39 mouse cellular contexts compared by ENCODE assay signal in genomic region chr17:57153006-57153405, GRCm38 (mm10). TPM values are rescaled to one million over a fixed set of nuclear protein-coding genes. Genes with fewer than 3 reads are reported as not detected.
"Had no signal": no experiment of that assay in that cellular context is flagged by ENCODE, and none has a peak within 500 bp of the region (broad histone marks: within the 10 kb centered on the region; RNA-seq: fewer than 3 reads in every experiment).

No protein-coding gene starts in this region.

- H3K27ac ChIP-seq: gastrocnemius, adult 2 months; heart, embryonic 10.5 days; heart, embryonic 13.5 days; heart, embryonic 15.5 days; hindbrain, embryonic 13.5 days; intestine, embryonic 15.5 days; kidney, embryonic 15.5 days; kidney, postnatal 0 days; left cerebral cortex, adult 2 months; limb, embryonic 10.5 days; limb, embryonic 12.5 days; liver, embryonic 13.5 days; liver, embryonic 15.5 days had no signal

- H3K36me3 ChIP-seq: heart, embryonic 10.5 days; heart, embryonic 13.5 days; heart, embryonic 15.5 days; hindbrain, embryonic 13.5 days; intestine, embryonic 15.5 days; kidney, embryonic 15.5 days; limb, embryonic 10.5 days; limb, embryonic 12.5 days; liver, embryonic 13.5 days; liver, embryonic 15.5 days had no signal

- H3K9me3 ChIP-seq: heart, embryonic 15.5 days; hindbrain, embryonic 13.5 days; intestine, embryonic 15.5 days; kidney, embryonic 15.5 days; limb, embryonic 10.5 days; limb, embryonic 12.5 days; liver, embryonic 15.5 days had no signal

- H3K4me1 ChIP-seq: liver, embryonic 15.5 days had no signal

- H3K4me3 ChIP-seq: gastrocnemius, adult 2 months; heart, embryonic 10.5 days; heart, embryonic 13.5 days; heart, embryonic 15.5 days; hindbrain, embryonic 13.5 days; intestine, embryonic 15.5 days; kidney, embryonic 15.5 days; left cerebral cortex, adult 2 months; limb, embryonic 10.5 days; limb, embryonic 12.5 days; liver, embryonic 13.5 days; liver, embryonic 15.5 days had no signal

- DNase-seq: gastrocnemius, adult 2 months; gastrocnemius, postnatal 10 days; gastrocnemius, postnatal 25 days; heart, adult 18-20 months; heart, postnatal 14 days; heart, postnatal 36 days; kidney, adult 18-20 months; kidney, adult 8-10 months; kidney, postnatal 14 days; kidney, postnatal 36 days; layer of hippocampus, adult 9-11 months; liver; liver, embryonic 13.5 days had no signal

- H3K9ac ChIP-seq: heart, embryonic 13.5 days; heart, embryonic 15.5 days; hindbrain, embryonic 13.5 days; intestine, embryonic 15.5 days; kidney, embryonic 15.5 days; limb, embryonic 12.5 days; liver, embryonic 13.5 days; liver, embryonic 15.5 days had no signal

- H3K4me2 ChIP-seq: heart, embryonic 13.5 days; heart, embryonic 15.5 days; hindbrain, embryonic 13.5 days; intestine, embryonic 15.5 days; kidney, embryonic 15.5 days; limb, embryonic 12.5 days; liver, embryonic 11.5 days; liver, embryonic 13.5 days; liver, embryonic 15.5 days had no signal

- ATAC-seq: hindbrain, embryonic 16.5 days; inflammation-experienced regulatory T-cells, adult 6 months; intestine, embryonic 15.5 days; intestine, postnatal 0 days had no signal

RNA-seq across cellular contexts. Expression of gene Cd70, which starts 3.4 kb away (rescaled TPM):
- total RNA-seq: gastrocnemius, adult 2 months; gastrocnemius, postnatal 10 days; gastrocnemius, postnatal 25 days; gastrocnemius, postnatal 4 days; heart, adult 18-20 months; heart, adult 8-10 months; heart, postnatal 14 days; heart, postnatal 36 days; hematopoietic stem cell, adult 5-6 weeks; left cerebral cortex, postnatal 14 days had no signal
- polyA plus RNA-seq: heart, embryonic 10.5 days; heart, embryonic 13.5 days; heart, embryonic 15.5 days; heart, postnatal 0 days; intestine, postnatal 0 days; kidney, postnatal 0 days; limb, embryonic 10.5 days; limb, embryonic 12.5 days; limb, embryonic 14.5 days; liver, embryonic 11.5 days; liver, embryonic 13.5 days; liver, embryonic 15.5 days had no signal

RNA-seq across cellular contexts. Expression of gene Tnfsf14, which starts 41.0 kb away (rescaled TPM):
- total RNA-seq: gastrocnemius, adult 2 months; gastrocnemius, postnatal 25 days; gastrocnemius, postnatal 4 days; heart, postnatal 36 days; layer of hippocampus, adult 18-20 months; layer of hippocampus, adult 8-10 months; layer of hippocampus, postnatal 25 days; left cerebral cortex, adult 2 months; left cerebral cortex, postnatal 14 days; left cerebral cortex, postnatal 36 days had no signal
- polyA plus RNA-seq: frontal cortex, adult 2 months; heart, embryonic 15.5 days; heart, postnatal 0 days; hindbrain, embryonic 16.5 days had no signal
